Mouse (Mus musculus): ENCODE data around the gene Ccdc122.
"Not testable (repeated sequence)": the region's sequence is repeated elsewhere in the genome, so short reads cannot be mapped to it uniquely, and the experiment has no call there.

The Ccdc122 gene

GRCm38 (mm10) chr14:77036226-77037046, at the start of gene Ccdc122, which contains the start of gene Lacc1:
Gene Ccdc122, plus strand, starts transcription at chr14:77036772.
Gene Lacc1, minus strand, starts transcription at chr14:77036904.
- DNase-seq (ENCODE audit: extremely low read depth, insufficient read length, low spot score): peak; percentile 87

- not testable (repeated sequence) for DNase-seq (ENCODE audit: extremely low read depth, insufficient read length, low spot score)
Measured at GRCm38 (mm10) chr14:76990351-76990750, 46.2 kb upstream of the Ccdc122 start.

- DNase-seq (ENCODE audit: extremely low read depth, insufficient read length, low spot score): no peak
Measured at GRCm38 (mm10) chr14:77004740-77005139, 31.8 kb upstream of the Ccdc122 start.

- DNase-seq (ENCODE audit: extremely low read depth, insufficient read length, low spot score): no peak
Measured at GRCm38 (mm10) chr14:77005566-77005965, 31.0 kb upstream of the Ccdc122 start.

GRCm38 (mm10) chr14:77008238-77008637, 28.3 kb upstream of the Ccdc122 start:
- peak; percentile 55 for DNase-seq (ENCODE audit: extremely low read depth, insufficient read length, low spot score)

- DNase-seq (ENCODE audit: extremely low read depth, insufficient read length, low spot score): peak; percentile 35
Measured at GRCm38 (mm10) chr14:77011804-77012203, 24.8 kb upstream of the Ccdc122 start.

GRCm38 (mm10) chr14:77016783-77017182, 19.8 kb upstream of the Ccdc122 start:
- not testable (repeated sequence) for DNase-seq (ENCODE audit: extremely low read depth, insufficient read length, low spot score)

- no peak for DNase-seq (ENCODE audit: extremely low read depth, insufficient read length, low spot score)
Measured at GRCm38 (mm10) chr14:77017211-77017610, 19.4 kb upstream of the Ccdc122 start.

GRCm38 (mm10) chr14:77024499-77024898, 12.1 kb upstream of the Ccdc122 start:
- no peak for DNase-seq (ENCODE audit: extremely low read depth, insufficient read length, low spot score)

- no peak for DNase-seq (ENCODE audit: extremely low read depth, insufficient read length, low spot score)
Measured at GRCm38 (mm10) chr14:77029319-77030054, 7.1 kb upstream of the Ccdc122 start.

- DNase-seq (ENCODE audit: extremely low read depth, insufficient read length, low spot score): no peak
Measured at GRCm38 (mm10) chr14:77030808-77031207, 5.8 kb upstream of the Ccdc122 start.

GRCm38 (mm10) chr14:77032433-77032832, 4.1 kb upstream of the Ccdc122 start:
- DNase-seq (ENCODE audit: extremely low read depth, insufficient read length, low spot score): no peak

GRCm38 (mm10) chr14:77033391-77033790, 3.2 kb upstream of the Ccdc122 start:
- no peak for DNase-seq (ENCODE audit: extremely low read depth, insufficient read length, low spot score)

- DNase-seq (ENCODE audit: extremely low read depth, insufficient read length, low spot score): no peak
Measured at GRCm38 (mm10) chr14:77034175-77034915, 2.2 kb upstream of the Ccdc122 start.

GRCm38 (mm10) chr14:77034970-77035369, 1.6 kb upstream of the Ccdc122 start:
- no peak for DNase-seq (ENCODE audit: extremely low read depth, insufficient read length, low spot score)

- no peak for DNase-seq (ENCODE audit: extremely low read depth, insufficient read length, low spot score)
Measured at GRCm38 (mm10) chr14:77037330-77037729, 758 bp downstream of the Ccdc122 start.

- DNase-seq (ENCODE audit: extremely low read depth, insufficient read length, low spot score): no peak
Measured at GRCm38 (mm10) chr14:77037832-77038425, 1.4 kb downstream of the Ccdc122 start.

GRCm38 (mm10) chr14:77053288-77053687, 16.7 kb downstream of the Ccdc122 start:
- no peak for DNase-seq (ENCODE audit: extremely low read depth, insufficient read length, low spot score)

GRCm38 (mm10) chr14:77069361-77069760, 32.8 kb downstream of the Ccdc122 start:
- DNase-seq (ENCODE audit: extremely low read depth, insufficient read length, low spot score): no peak

- DNase-seq (ENCODE audit: extremely low read depth, insufficient read length, low spot score): no peak
Measured at GRCm38 (mm10) chr14:77081248-77081647, 44.7 kb downstream of the Ccdc122 start.

GRCm38 (mm10) chr14:77100285-77100684, 63.7 kb downstream of the Ccdc122 start:
- DNase-seq (ENCODE audit: extremely low read depth, insufficient read length, low spot score): peak; percentile 26

All from 3134 (cell line).